Mouse (Mus musculus): Measurements from ENCODE around the gene Pgc.

Gene Pgc

DNA sequence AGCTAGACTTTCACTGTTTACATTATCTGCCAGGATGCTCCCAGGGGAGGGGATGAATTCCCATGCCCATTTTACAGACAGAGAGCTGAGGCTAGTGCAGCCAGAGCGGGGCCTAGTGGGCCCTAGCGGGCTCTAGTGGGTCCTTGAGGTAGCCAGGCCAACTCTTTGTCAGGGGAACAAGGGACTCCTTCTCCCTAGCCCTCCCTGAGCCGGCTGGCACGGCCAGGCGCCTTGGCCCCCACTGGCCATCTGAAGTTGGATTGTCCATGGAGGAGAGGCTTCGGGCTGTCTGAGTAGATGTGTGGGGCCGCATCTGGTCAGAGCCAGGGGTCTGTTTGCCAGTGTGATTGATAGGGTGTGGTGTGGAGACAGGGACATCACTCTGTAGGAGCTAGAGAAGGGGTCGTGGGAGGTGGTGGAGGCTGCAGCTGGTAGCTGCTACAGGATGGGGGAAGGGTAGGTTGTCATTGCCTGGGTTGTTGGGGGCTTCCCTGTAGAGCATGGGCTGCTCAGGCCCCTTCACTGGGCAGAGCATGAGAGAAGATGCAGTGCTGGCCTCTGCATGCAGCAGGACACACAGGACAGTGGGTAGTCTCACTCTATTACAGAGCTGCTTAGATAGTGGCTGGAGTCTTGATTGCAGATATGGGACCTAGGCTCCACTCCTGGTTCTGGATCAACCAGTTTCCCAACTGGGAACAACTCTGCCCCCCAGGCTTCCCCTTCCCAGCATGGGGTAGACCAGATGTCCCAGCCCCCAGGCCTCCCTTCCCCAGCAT, 57.0 kb downstream of the Pgc start:
- DNase-seq (ENCODE audit: low read depth, low spot score), result no peak
